Mouse (Mus musculus): Measurements from ENCODE around the gene Alad. TPM values are rescaled to one million over a fixed set of nuclear protein-coding genes. Genes with fewer than 3 reads are reported as not detected.

The Alad gene
- polyA plus RNA-seq, 1 experiment from 2014 or later = 657 TPM

- Histone ChIP-seq H3K4me3 (replicated peaks) (no peak overlapping the region), H3K9ac (no peak overlapping the region), H3K4me1 (replicated peaks) (peaks cover 7% of the 10 kb centered on the region), H3K9me3 (replicated peaks) (no peaks in the 10 kb centered on the region), H3K4me2 (no peak overlapping the region), H3K36me3 (no peaks in the 10 kb centered on the region), H3K27me3 (no peaks in the 10 kb centered on the region), H3K27ac (no peak overlapping the region)
- DNase-seq (no peak), ATAC-seq (ENCODE audit: low read depth) (no peak)
- whole genome bisulfite sequencing (ENCODE audit: insufficient replicate concordance) = 65% methylated on average over 1 of the region's 1 CpGs
These were observed 51.6 kb downstream of the Alad start for GRCm38 (mm10) chr4:62468158-62468557.

GRCm38 (mm10) chr4:62463124-62463523 lies 56.6 kb downstream of the Alad start:
- no peak overlapping the region for H3K27ac ChIP-seq
- H3K9ac ChIP-seq = no peak overlapping the region
- no peak for DNase-seq
- H3K4me2 ChIP-seq = no peak overlapping the region
- no peaks in the 10 kb centered on the region for H3K27me3 ChIP-seq
- ATAC-seq (ENCODE audit: low read depth) = no peak
- H3K4me1 ChIP-seq (replicated peaks) = no peaks in the 10 kb centered on the region
- H3K9me3 ChIP-seq (replicated peaks) = no peaks in the 10 kb centered on the region
- no peak overlapping the region for H3K4me3 ChIP-seq (replicated peaks)
- no peaks in the 10 kb centered on the region for H3K36me3 ChIP-seq
- WGBS (ENCODE audit: insufficient replicate concordance) = 70% methylated on average over 2 of the region's 2 CpGs

- Histone ChIP-seq H3K9ac (no peak overlapping the region), H3K27me3 (no peaks in the 10 kb centered on the region), H3K4me2 (no peak overlapping the region), H3K4me3 (replicated peaks) (no peak overlapping the region), H3K4me1 (replicated peaks) (no peaks in the 10 kb centered on the region), H3K9me3 (replicated peaks) (no peaks in the 10 kb centered on the region), H3K27ac (no peak overlapping the region), H3K36me3 (no peaks in the 10 kb centered on the region)
- DNase-seq (no peak), ATAC-seq (ENCODE audit: low read depth) (no peak)
- 83% methylated on average over 8 of the region's 8 CpGs for WGBS (ENCODE audit: insufficient replicate concordance)
These were observed 59.4 kb downstream of the Alad start for GRCm38 (mm10) chr4:62460348-62460747.

Other genes with a start within 250 kb of the Alad start
- gene Fkbp15, start 159.4 kb downstream of the Alad start, polyA plus RNA-seq (2015; fragmentation: Nextera tagmentation; extraction: Ambion mirVana) = 15.5 and 15.7 TPM in 2 replicates
- gene Slc31a1, start 159.2 kb downstream of the Alad start, polyA plus RNA-seq (2015; fragmentation: Nextera tagmentation; extraction: Ambion mirVana) = 39.0 and 48.8 TPM in 2 replicates
- gene Cdc26, start 111.3 kb downstream of the Alad start, polyA plus RNA-seq (2015; fragmentation: Nextera tagmentation; extraction: Ambion mirVana) = 77.7 and 97.1 TPM in 2 replicates
- gene Prpf4, start 111.1 kb downstream of the Alad start, polyA plus RNA-seq (2015; fragmentation: Nextera tagmentation; extraction: Ambion mirVana) = 13.1 and 15.2 TPM in 2 replicates
- not detected in 2 replicates for gene Rnf183, start 84.7 kb downstream of the Alad start, polyA plus RNA-seq (2015; fragmentation: Nextera tagmentation; extraction: Ambion mirVana)
- gene Wdr31, start 49.0 kb downstream of the Alad start, polyA plus RNA-seq (2015; fragmentation: Nextera tagmentation; extraction: Ambion mirVana) = 1.6 and 2.1 TPM in 2 replicates
- 0.20 and 0.34 TPM in 2 replicates for gene Bspry, start 39.9 kb downstream of the Alad start, polyA plus RNA-seq (2015; fragmentation: Nextera tagmentation; extraction: Ambion mirVana)
- 6.3 and 7.1 TPM in 2 replicates for gene Hdhd3, start 16.5 kb downstream of the Alad start, polyA plus RNA-seq (2015; fragmentation: Nextera tagmentation; extraction: Ambion mirVana)
- 77.3 and 81.0 TPM in 2 replicates for gene Pole3, start 5.2 kb upstream of the Alad start, polyA plus RNA-seq (2015; fragmentation: Nextera tagmentation; extraction: Ambion mirVana)
- gene 4933430I17Rik, start 5.5 kb upstream of the Alad start, polyA plus RNA-seq (2015; fragmentation: Nextera tagmentation; extraction: Ambion mirVana) = 0.14 and 0.23 TPM in 2 replicates
- 5.7 and 5.9 TPM in 2 replicates for gene Rgs3, start 39.9 kb upstream of the Alad start, polyA plus RNA-seq (2015; fragmentation: Nextera tagmentation; extraction: Ambion mirVana)